Mouse (Mus musculus) c-Kit-positive CD71-positive TER-119-positive erythroid progenitor cells, embryonic 14.5 days (primary cell): ENCODE data around the gene Chd9.
"Not testable (repeated sequence)": the region's sequence is repeated elsewhere in the genome, so short reads cannot be mapped to it uniquely, and the experiment has no call there.

Experiments used
- DNase-seq: peaks from one replicate; pipeline ENCODE4 v3.0.0-alpha.2; 2013; ENCODE audit warnings: low spot score

The Chd9 gene

GRCm38 (mm10) chr8:90871375-90872080 lies 43.4 kb downstream of the Chd9 start:
- DNase-seq: no peak

DNA sequence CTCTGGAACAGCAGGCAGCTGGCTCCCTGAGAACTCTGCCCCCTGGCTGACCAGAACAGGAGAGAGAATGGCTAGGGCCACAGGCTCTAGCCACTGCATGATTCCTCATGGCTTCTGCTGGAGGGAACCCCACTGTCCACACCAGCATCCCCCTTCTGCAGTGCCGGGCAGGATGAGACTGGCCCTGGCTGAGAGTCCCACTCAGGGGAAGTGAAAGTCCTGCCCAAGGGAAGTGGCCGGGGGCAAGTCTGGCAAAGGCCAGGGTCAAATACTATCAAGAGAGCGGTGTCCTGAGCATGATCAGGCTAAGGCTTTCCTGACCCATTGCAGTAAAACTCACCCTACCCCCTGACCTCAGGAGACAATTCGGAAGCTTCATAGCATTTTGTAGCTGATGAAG lies 44.9 kb downstream of the Chd9 start:
- no peak for DNase-seq

DNA sequence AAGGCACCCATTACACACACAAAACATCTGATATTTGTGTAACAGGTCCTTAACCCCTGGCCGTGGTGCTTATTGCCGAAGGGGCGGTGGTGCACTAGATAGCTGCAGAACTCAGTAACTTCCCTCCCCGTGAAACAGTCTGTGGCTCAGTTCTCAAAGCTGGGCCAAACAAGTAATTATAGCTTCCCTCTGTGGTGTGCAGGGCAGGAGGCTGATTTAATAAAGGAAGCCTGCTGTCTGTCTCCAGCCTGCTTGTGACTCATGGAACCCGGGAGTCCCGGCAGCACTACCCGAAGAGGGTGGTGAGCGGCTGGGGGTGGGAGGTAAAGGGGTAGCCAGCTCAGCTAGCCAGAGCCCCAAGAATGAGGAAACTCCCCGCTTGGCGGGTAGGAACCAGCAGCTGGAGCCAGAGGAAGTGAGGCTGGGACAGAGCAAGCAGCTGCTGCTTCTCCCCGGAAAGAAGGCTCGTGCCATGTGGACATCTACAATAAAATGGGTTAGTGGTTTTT lies 48.1 kb downstream of the Chd9 start:
- no peak for DNase-seq

DNA sequence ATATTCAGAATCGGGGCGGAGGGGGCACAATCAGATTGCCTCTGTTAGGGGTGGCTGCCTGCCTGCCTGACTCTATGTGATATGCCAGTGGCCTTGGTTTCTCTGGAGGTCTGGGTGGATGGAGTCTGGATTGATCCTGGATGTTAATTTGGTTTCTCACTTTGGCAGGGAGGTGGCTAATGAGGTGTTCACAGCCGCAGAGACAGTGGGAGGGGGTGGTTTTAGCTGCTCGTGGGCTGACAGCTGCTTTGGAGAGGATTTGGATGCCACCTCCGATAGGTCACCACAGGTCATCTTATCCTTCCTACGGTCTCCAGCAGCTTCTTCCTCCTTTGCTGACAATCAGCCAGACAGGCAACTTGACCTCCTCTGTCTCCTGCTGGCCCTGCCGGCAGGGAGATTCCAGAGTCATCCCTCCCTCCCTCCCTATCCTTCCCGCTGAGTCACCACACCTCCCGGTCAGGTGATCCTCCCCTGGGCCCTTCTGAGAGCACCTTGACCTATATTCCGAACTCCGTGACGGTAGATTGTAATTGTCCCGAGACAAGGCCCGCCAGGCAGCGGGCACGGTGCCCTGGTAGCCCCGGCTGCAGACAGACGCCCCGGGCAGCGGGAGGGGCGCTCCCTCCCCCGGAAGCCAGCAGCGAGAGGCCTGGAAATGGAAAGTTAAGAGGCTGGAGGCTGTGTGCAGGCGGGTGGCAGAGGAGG lies 48.7 kb downstream of the Chd9 start:
- DNase-seq: no peak

- no peak for DNase-seq
Measured at GRCm38 (mm10) chr8:90877430-90877975, 49.4 kb downstream of the Chd9 start.

GRCm38 (mm10) chr8:90878551-90878950 lies 50.4 kb downstream of the Chd9 start:
- no peak for DNase-seq

- no peak for DNase-seq
Measured at GRCm38 (mm10) chr8:90880041-90880440, 51.9 kb downstream of the Chd9 start.

- DNase-seq: peak; percentile 47
Measured at GRCm38 (mm10) chr8:90881181-90881580, 53.0 kb downstream of the Chd9 start.

DNA sequence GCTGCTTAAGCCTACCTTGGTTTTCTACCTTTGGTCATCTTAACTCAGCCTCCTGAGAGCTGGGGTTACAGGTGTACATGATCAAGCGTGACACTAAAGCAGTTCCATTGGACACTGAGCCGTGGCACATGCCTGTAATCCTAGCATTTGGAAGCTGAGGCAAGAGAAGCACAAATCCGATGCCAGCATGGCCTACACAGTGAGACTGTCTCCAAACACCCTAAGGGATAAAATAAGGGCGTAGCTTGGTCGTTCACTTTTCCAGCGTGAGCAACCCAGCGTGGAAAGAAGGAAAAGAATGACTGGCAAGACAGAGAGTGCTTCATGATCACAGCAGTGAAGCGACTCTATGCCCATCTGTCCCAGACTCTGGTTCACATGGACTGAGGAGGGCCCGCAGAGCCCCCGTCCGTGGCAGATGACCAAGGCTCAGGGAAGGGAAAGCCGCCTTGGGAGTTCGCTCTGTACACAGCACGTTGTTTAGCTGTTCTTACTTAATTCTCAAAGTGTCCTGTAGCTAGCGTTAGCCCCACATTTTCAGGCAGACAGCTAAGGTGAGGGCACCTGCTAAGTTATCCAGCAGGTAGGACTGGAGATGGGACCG lies 54.0 kb downstream of the Chd9 start:
- DNase-seq: no peak

GRCm38 (mm10) chr8:90885671-90886368 lies 57.7 kb downstream of the Chd9 start:
- no peak for DNase-seq

GRCm38 (mm10) chr8:90886369-90886712 lies 58.2 kb downstream of the Chd9 start:
- DNase-seq: not testable (repeated sequence)

- DNase-seq: not testable (repeated sequence)
Measured at GRCm38 (mm10) chr8:90887328-90887727, 59.2 kb downstream of the Chd9 start.

- DNase-seq: no peak
Measured at GRCm38 (mm10) chr8:90891872-90892578, 63.9 kb downstream of the Chd9 start.

DNA sequence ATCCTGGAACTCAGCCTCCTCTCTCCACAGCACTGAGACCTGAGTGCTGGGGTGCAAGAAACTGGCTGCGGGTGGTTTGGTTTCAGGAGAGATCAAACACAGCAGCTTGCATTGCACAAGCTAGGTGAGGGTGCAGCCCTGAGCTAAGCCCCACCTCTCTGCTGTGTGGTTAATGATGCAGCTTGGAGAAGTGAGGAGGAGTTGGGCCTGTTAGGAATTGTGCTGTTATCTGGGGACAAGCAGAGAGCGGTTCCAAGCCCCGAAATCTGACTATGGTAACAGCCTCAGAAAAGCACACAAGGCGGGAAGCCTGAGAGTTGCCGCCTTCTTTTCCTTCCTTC lies 64.4 kb downstream of the Chd9 start:
- DNase-seq: no peak

GRCm38 (mm10) chr8:90894231-90894914 lies 66.2 kb downstream of the Chd9 start:
- no peak for DNase-seq

- no peak for DNase-seq
Measured at GRCm38 (mm10) chr8:90897343-90897742, 69.2 kb downstream of the Chd9 start.

- DNase-seq: no peak
Measured at GRCm38 (mm10) chr8:90898578-90898977, 70.4 kb downstream of the Chd9 start.

DNA sequence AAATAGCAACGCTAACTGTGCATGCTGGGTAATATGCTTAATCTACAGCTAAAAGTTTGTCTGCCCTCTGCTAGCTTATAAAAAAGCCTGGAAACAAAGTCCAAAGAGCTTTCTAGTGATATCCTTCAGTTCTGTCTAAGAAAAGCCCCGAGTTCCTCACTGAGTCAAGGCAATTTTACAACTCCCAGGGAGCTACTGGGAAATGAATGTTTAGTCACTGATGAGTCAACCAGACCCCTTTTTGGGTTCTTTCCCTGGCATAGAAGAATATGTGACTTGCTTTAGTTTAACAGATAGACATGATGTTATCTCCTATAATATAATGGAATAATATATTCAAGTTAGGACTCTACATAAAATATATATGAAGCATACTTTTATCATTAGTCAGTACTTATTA lies 73.8 kb downstream of the Chd9 start:
- DNase-seq: no peak

- no peak for DNase-seq
Measured at GRCm38 (mm10) chr8:90904171-90904706, 76.1 kb downstream of the Chd9 start.

DNA sequence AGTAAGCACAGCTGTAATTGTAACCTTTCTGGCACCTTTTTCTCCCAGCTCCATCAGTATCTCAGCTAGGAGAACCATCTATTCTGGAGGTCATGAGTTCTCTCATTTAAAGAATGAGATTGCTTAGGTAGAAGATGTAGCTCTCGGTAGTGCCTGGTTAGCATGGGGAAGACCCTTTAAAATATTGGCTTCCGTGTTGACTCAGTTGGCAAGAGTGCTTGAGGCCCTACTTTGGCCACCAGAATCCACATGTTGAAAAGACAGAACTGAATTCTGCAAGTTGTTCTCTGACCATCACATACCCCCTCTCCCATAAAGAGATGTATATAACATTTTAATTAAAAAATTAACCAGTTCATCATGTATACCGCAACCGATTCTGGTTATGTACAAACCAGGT lies 78.8 kb downstream of the Chd9 start:
- no peak for DNase-seq

- no peak for DNase-seq
Measured at GRCm38 (mm10) chr8:90907516-90907847, 79.3 kb downstream of the Chd9 start.
